Mouse (Mus musculus) small intestine, adult 2 months (tissue): ENCODE data around the gene Nenf.

ENCODE experiments used
- CTCF ChIP-seq: fragments of 200-500 bp; IDR thresholded peaks from 2 replicates; pipeline ENCODE4 v1.5.1; 2012; ENCODE audit warnings: low read depth, mild to moderate bottlenecking, control low read depth, inconsistent platforms, low read length, moderate library complexity, mixed read lengths; ENCODE audit not compliant: insufficient replicate concordance, insufficient read length; ENCODE audit errors: extremely low read depth
- POLR2A ChIP-seq: fragments of 200-500 bp; IDR thresholded peaks from 2 replicates; pipeline ENCODE4 v1.6.1; 2012; ENCODE audit warnings: low read depth, mild to moderate bottlenecking, control low read depth, inconsistent platforms, low read length, moderate library complexity

DNA sequence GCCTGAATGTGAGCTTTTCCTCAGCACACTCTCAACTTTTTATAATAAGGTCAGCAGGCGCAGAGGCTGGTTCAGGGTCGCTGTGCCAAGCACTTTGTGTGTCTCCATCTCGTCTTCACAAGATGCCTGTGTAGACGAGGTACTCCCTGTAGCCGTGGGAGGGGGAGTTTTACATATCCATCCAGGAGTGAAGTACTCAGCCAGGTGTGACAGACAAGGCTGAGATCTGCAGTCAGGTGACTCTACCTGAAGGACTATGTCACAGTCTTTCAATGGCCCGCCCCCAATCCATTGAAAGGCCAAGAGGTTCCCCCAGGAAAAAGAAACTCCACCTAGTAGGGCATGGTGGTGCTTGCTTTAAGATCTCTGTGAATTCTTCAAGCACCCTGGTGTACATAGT is 4.8 kb downstream of the Nenf start:
- TF ChIP-seq CTCF (no peak), POLR2A (no peak)
